Mouse (Mus musculus): ENCODE data around the gene Skp1a.

DNA sequence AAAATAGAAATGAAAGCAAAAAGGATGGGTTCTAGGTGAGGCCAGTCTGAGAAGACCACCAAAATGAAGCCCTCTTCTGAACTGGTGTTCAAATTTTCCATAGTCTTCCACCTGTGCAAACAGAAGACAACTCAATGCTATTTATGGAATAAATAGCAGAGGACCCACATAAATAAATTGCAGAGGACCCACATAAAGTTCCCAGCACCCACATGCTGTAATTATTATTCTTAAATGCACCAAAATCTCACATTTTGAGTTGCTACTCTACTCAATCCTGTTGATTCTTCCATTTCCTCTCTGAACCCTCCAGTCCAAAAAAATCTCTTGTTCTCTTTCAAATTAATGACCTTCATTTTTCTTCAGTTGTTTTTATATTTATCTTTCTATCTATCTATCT lies 17.9 kb upstream of the Skp1a start, which contains the start of gene Olfr1371:
- no peak for TF ChIP-seq GATA1 (IDR thresholded peaks at IDR 0.05; ENCODE audit: borderline replicate concordance, low read length)
- TF ChIP-seq FLI1 (IDR thresholded peaks at IDR 0.05; ENCODE audit: low read length), result no peak

Data from megakaryocyte, embryonic 14.5 days (primary cell).